Mouse (Mus musculus) hindbrain, embryonic 14.5 days (tissue): ENCODE data around the gene Itga10. TPM values are rescaled to one million over a fixed set of nuclear protein-coding genes. Genes with fewer than 3 reads are reported as not detected.
A peak's percentile ranks its signal among the peaks of the same experiment; 100 is the strongest.
"Not testable (repeated sequence)": the region's sequence is repeated elsewhere in the genome, so short reads cannot be mapped to it uniquely, and the experiment has no call there.

Experiments
- ATAC-seq: fragments of 200-750 bp; cut with Nextera tagmentation; 2 replicates; pipeline ENCODE4 v1.8.0; 2017; ENCODE audit warnings: moderate number of reproducible peaks, mild to moderate bottlenecking, moderate TSS enrichment, moderate library complexity; ENCODE audit not compliant: low FRiP score
- DNase-seq: peaks from one replicate; pipeline ENCODE4 v3.0.0-alpha.2; 2015; ENCODE audit warnings: low spot score
- H3K27ac ChIP-seq: fragments of 300-500 bp; sonication (generic); 2 replicates; pipeline ENCODE4 v1.5.1; 2014; ENCODE audit warnings: mild to moderate bottlenecking, moderate library complexity
- H3K27me3 ChIP-seq: fragments of 300-500 bp; sonication (generic); 2 replicates; pipeline ENCODE4 v1.6.1; 2014; ENCODE audit warnings: mild to moderate bottlenecking, low read length, mixed read lengths; ENCODE audit not compliant: control insufficient read depth, insufficient read depth
- H3K36me3 ChIP-seq: fragments of 300-500 bp; sonication (generic); replicated peaks from 2 replicates; pipeline ENCODE4 v1.6.1; 2014; ENCODE audit not compliant: control insufficient read depth, insufficient read depth
- H3K4me1 ChIP-seq: fragments of 300-500 bp; sonication (generic); replicated peaks from 2 replicates; pipeline ENCODE4 v1.6.1; 2014; ENCODE audit warnings: antibody characterized with exemption, low read length, mixed read lengths; ENCODE audit not compliant: control insufficient read depth, insufficient read depth
- H3K4me2 ChIP-seq: fragments of 300-500 bp; sonication (generic); replicated peaks from 2 replicates; pipeline ENCODE4 v1.6.1; 2014; ENCODE audit warnings: mild to moderate bottlenecking, moderate library complexity
- H3K4me3 ChIP-seq: fragments of 300-500 bp; sonication (generic); replicated peaks from 2 replicates; pipeline ENCODE4 v1.5.1; 2014; ENCODE audit warnings: mild to moderate bottlenecking, low read length
- H3K9ac ChIP-seq: fragments of 300-500 bp; sonication (generic); 2 replicates; pipeline ENCODE4 v1.6.1; 2014
- H3K9me3 ChIP-seq: fragments of 300-500 bp; sonication (generic); 2 replicates; pipeline ENCODE4 v1.6.1; 2016; ENCODE audit warnings: low read length; ENCODE audit not compliant: control insufficient read depth
- WGBS: fragments of 180-500 bp; shearing (Covaris S2); extraction: QIAGEN DNeasy Blood & Tissue Kit; methylation state at CpG from one replicate; pipeline ENCODE4 v1.1.7; 2014; 5-methylcytosine and 5-hydroxymethylcytosine counted together
- polyA plus RNA-seq: library from polyadenylated mRNA; unstranded; fragments of >200 nt; fragmentation: Nextera tagmentation; extraction: Ambion mirVana; gene quantifications from 2 replicates; pipeline ENCODE4 v1.2.1, GENCODE M21; 2014

Gene Itga10
- polyA plus RNA-seq, 1 experiment from 2014 or later, result 0.99 TPM

- Histone ChIP-seq H3K4me2 (peak overlapping the region; percentile 61), H3K4me3 (peak overlapping the region; percentile 76), H3K4me1 (peaks cover 59% of the 10 kb centered on the region), H3K36me3 (no peaks in the 10 kb centered on the region), H3K27ac (peak overlapping the region; percentile 91), H3K9me3 (no peaks in the 10 kb centered on the region), H3K9ac (peak overlapping the region; percentile 81), H3K27me3 (no peaks in the 10 kb centered on the region)
- ATAC-seq (peak; percentile 61), DNase-seq (peak; percentile 76)
- under 1% methylated on average over 33 of the region's 40 CpGs for WGBS
Measured at GRCm38 (mm10) chr3:96601251-96601787, 44.1 kb upstream of the Itga10 start.

- H3K27me3 ChIP-seq, result no peaks in the 10 kb centered on the region
- peak overlapping the region; percentile 76 for H3K4me3 ChIP-seq
- ATAC-seq (no peak), DNase-seq (peak; percentile 46)
- H3K9ac ChIP-seq, result peak overlapping the region; percentile 81
- peak overlapping the region; percentile 91 for H3K27ac ChIP-seq
- H3K36me3 ChIP-seq, result no peaks in the 10 kb centered on the region
- peaks cover 51% of the 10 kb centered on the region for H3K4me1 ChIP-seq
- WGBS, result 10% methylated on average over 10 of the region's 10 CpGs
- peak overlapping the region; percentile 61 for H3K4me2 ChIP-seq
- no peaks in the 10 kb centered on the region for H3K9me3 ChIP-seq
Measured at GRCm38 (mm10) chr3:96601941-96602703, 43.3 kb upstream of the Itga10 start.

GRCm38 (mm10) chr3:96602704-96603084 lies 42.7 kb upstream of the Itga10 start:
- Histone ChIP-seq H3K4me3 (peak overlapping the region; percentile 76), H3K9ac (peak overlapping the region; percentile 81), H3K27ac (peak overlapping the region; percentile 91), H3K36me3 (no peaks in the 10 kb centered on the region), H3K4me1 (peaks cover 47% of the 10 kb centered on the region), H3K9me3 (no peaks in the 10 kb centered on the region), H3K4me2 (peak overlapping the region; percentile 61), H3K27me3 (no peaks in the 10 kb centered on the region)
- DNase-seq (no peak), ATAC-seq (no peak)
- WGBS, result 21% methylated on average over 5 of the region's 5 CpGs

DNA sequence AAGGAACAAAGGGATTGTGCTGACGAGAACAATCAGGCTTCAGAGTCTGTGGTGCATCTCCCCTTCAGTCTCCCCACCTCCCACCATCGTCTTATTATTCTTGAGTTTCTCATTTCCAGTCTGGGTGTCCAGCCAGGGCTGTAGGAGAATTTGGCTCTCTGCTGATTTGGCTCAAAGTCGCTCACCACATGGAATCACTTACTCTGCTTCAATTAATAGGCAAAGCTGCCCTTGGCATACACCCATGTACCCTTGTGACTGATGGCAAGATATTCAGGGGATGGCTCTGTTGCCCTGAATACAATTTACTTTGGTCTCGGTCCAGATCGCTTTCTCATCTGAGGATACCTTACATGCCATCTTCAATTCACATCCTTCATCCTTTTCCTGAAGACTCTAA lies 42.1 kb upstream of the Itga10 start:
- Histone ChIP-seq H3K9ac (peak overlapping the region; percentile 81), H3K4me1 (peaks cover 47% of the 10 kb centered on the region), H3K36me3 (no peaks in the 10 kb centered on the region), H3K9me3 (no peaks in the 10 kb centered on the region), H3K27me3 (no peaks in the 10 kb centered on the region), H3K4me2 (peak overlapping the region; percentile 61), H3K4me3 (peak overlapping the region; percentile 76), H3K27ac (peak overlapping the region; percentile 91)
- ATAC-seq, result no peak
- 31% methylated on average over 5 of the region's 5 CpGs for WGBS
- peak; percentile 59 for DNase-seq

DNA sequence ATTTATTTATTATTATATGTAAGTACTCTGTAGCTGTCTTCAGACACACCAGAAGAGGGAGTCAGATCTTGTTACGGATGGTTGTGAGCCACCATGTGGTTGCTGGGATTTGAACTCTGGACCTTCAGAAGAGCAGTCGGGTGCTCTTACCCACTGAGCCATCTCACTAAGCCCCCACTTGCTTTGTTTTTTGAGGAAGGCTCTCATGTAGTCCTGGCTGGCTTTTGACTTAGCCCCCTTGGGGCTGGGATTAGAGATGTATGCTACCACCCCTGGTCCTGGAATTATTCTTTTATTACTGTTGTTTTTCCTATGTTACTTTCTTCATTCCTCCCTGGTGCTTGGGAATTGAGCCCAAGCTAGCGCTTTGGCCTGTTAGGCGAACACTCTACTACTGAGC lies 39.4 kb upstream of the Itga10 start:
- H3K9me3 ChIP-seq, H3K27ac ChIP-seq, H3K36me3 ChIP-seq, H3K27me3 ChIP-seq, DNase-seq, H3K4me3 ChIP-seq, H3K9ac ChIP-seq, H3K4me2 ChIP-seq, ATAC-seq: not testable (repeated sequence)
- H3K4me1 ChIP-seq, result peaks cover 33% of the 10 kb centered on the region
- 90% methylated on average over 3 of the region's 4 CpGs for WGBS

- 92% methylated on average over 4 of the region's 4 CpGs for WGBS
- Histone ChIP-seq H3K9ac (no peak overlapping the region), H3K4me1 (peaks cover 33% of the 10 kb centered on the region), H3K27ac (no peak overlapping the region), H3K4me2 (no peak overlapping the region), H3K4me3 (no peak overlapping the region), H3K27me3 (no peaks in the 10 kb centered on the region), H3K9me3 (no peaks in the 10 kb centered on the region), H3K36me3 (0 out of 2 replicates have a peak, but pooled peaks cover 6% of the 10 kb centered on the region)
- ATAC-seq (no peak), DNase-seq (no peak)
Measured at GRCm38 (mm10) chr3:96606618-96607017, 38.8 kb upstream of the Itga10 start.

GRCm38 (mm10) chr3:96617941-96618340 lies 27.4 kb upstream of the Itga10 start:
- no peak overlapping the region for H3K27ac ChIP-seq
- no peak overlapping the region for H3K4me3 ChIP-seq
- H3K9me3 ChIP-seq, result no peaks in the 10 kb centered on the region
- 91% methylated on average over 3 of the region's 3 CpGs for WGBS
- ATAC-seq (no peak), DNase-seq (no peak)
- H3K36me3 ChIP-seq, result peaks cover 80% of the 10 kb centered on the region
- no peaks in the 10 kb centered on the region for H3K4me1 ChIP-seq
- no peak overlapping the region for H3K9ac ChIP-seq
- H3K27me3 ChIP-seq, result no peaks in the 10 kb centered on the region
- H3K4me2 ChIP-seq, result no peak overlapping the region

DNA sequence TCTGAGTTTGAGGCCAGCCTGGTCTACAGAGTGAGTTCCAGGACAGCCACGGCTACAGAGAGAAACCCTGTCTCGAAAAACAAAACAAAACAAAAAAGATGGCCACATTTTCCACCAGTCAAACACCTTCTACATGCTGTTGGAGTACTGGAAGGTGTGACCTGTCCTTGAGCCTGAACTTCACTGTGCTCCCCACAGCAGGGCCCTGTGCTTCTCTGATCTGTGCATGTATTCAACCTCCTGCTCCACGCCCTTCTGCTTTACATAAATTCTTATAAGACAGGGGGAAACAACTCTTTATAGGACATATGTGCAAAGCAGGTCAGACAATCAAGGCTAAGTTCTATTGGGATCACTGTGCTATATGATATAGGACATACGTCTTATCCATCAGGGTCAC lies 22.2 kb upstream of the Itga10 start:
- Histone ChIP-seq H3K9ac (no peak overlapping the region), H3K4me3 (no peak overlapping the region), H3K9me3 (no peaks in the 10 kb centered on the region), H3K36me3 (peaks cover 80% of the 10 kb centered on the region), H3K27me3 (no peaks in the 10 kb centered on the region), H3K4me1 (no peaks in the 10 kb centered on the region), H3K4me2 (no peak overlapping the region), H3K27ac (no peak overlapping the region)
- 94% methylated on average over 4 of the region's 4 CpGs for WGBS
- no peak for ATAC-seq
- no peak for DNase-seq

GRCm38 (mm10) chr3:96629729-96630600 lies 15.4 kb upstream of the Itga10 start, which contains the start of gene Rbm8a:
TSS of gene Rbm8a (plus strand) at chr3:96629933.
- DNase-seq (peak; percentile 100), ATAC-seq (peak; percentile 95)
- Histone ChIP-seq H3K4me3 (peak within 1 kb of the TSS; percentile 56), H3K4me1 (peaks cover 15% of the 10 kb centered on the region), H3K27me3 (no peaks in the 10 kb centered on the region), H3K27ac (peak within 1 kb of the TSS; percentile 69), H3K9ac (peak within 1 kb of the TSS; percentile 73), H3K4me2 (peak within 1 kb of the TSS; percentile 87), H3K36me3 (peaks cover 52% of the 10 kb centered on the region), H3K9me3 (no peaks in the 10 kb centered on the region)
- 1% methylated on average over 48 of the region's 48 CpGs for WGBS
